Mouse (Mus musculus) gastrocnemius, postnatal 14 days (tissue): ENCODE measurements around the gene 4931428F04Rik. TPM values are rescaled to one million over a fixed set of nuclear protein-coding genes. Genes with fewer than 3 reads are reported as not detected.
A peak's percentile ranks its signal among the peaks of the same experiment; 100 is the strongest.
"Not testable (repeated sequence)": the region's sequence is repeated elsewhere in the genome, so short reads cannot be mapped to it uniquely, and the experiment has no call there.

Source experiments
- DNase-seq: peaks from one replicate; pipeline ENCODE4 v3.0.0; 2021; ENCODE audit warnings: mixed read lengths
- intact Hi-C: fragments of 180-260 bp; cut with DNase I; formaldehyde crosslinking; loops from one replicate; pipeline ENCODE4 v1.15.1; 2025; ENCODE audit warnings: low total_unique reads
- total RNA-seq, 2 experiments: library from RNA; stranded (reverse); gene quantifications; 2 replicates each; pipeline ENCODE4 v1.2.3; 2021

4931428F04Rik gene
- total RNA-seq, 2 experiments from 2014 or later: 0.84 to 1.3 TPM

GRCm38 (mm10) chr8:105291364-105291763 lies 1.7 kb upstream of the 4931428F04Rik start:
- intact Hi-C loops, DNase-seq: not testable (repeated sequence)

GRCm38 (mm10) chr8:105290554-105291314 lies 1.1 kb upstream of the 4931428F04Rik start:
- intact Hi-C loops: no loop called here

GRCm38 (mm10) chr8:105288958-105289732 lies 519 bp downstream of the 4931428F04Rik start:
- intact Hi-C loops: no loop called here

More at GRCm38 (mm10) chr8:105290554-105291314, 1.1 kb upstream of the 4931428F04Rik start:
- peak; percentile 92 for DNase-seq

GRCm38 (mm10) chr8:105288231-105288630 lies 1.4 kb downstream of the 4931428F04Rik start:
- no peak for DNase-seq
- intact Hi-C loops: no loop called here

More at GRCm38 (mm10) chr8:105288958-105289732, 519 bp downstream of the 4931428F04Rik start:
- DNase-seq: peak; percentile 91

GRCm38 (mm10) chr8:105286907-105287306 lies 2.8 kb downstream of the 4931428F04Rik start:
- intact Hi-C loops: no loop called here

GRCm38 (mm10) chr8:105285514-105285913 lies 4.2 kb downstream of the 4931428F04Rik start:
- intact Hi-C loops: no loop called here
- no peak for DNase-seq

More at GRCm38 (mm10) chr8:105286907-105287306, 2.8 kb downstream of the 4931428F04Rik start:
- no peak for DNase-seq

- DNase-seq: peak; percentile 57
- intact Hi-C loops: no loop called here
Observed at GRCm38 (mm10) chr8:105283074-105283473, 6.6 kb downstream of the 4931428F04Rik start.

GRCm38 (mm10) chr8:105282239-105282638 lies 7.4 kb downstream of the 4931428F04Rik start:
- no peak for DNase-seq
- intact Hi-C loops: no loop called here

- no peak for DNase-seq
- intact Hi-C loops: no loop called here
Observed at GRCm38 (mm10) chr8:105281821-105282220, 7.8 kb downstream of the 4931428F04Rik start.

- DNase-seq: no peak
- intact Hi-C loops: no loop called here
Observed at GRCm38 (mm10) chr8:105280567-105280966, 9.1 kb downstream of the 4931428F04Rik start.

GRCm38 (mm10) chr8:105278911-105279334 lies 10.7 kb downstream of the 4931428F04Rik start:
- intact Hi-C loops: no loop called here
- peak; percentile 85 for DNase-seq

GRCm38 (mm10) chr8:105276292-105277120 lies 13.2 kb downstream of the 4931428F04Rik start:
- intact Hi-C loops: no loop called here
- DNase-seq: peak; percentile 80

- intact Hi-C loops: no loop called here
- no peak for DNase-seq
Observed at GRCm38 (mm10) chr8:105275840-105276239, 13.8 kb downstream of the 4931428F04Rik start, which contains the start of gene Nol3. TSS of gene Nol3 (plus strand) at chr8:105276140.

- no peak for DNase-seq
- intact Hi-C loops: no loop called here
Observed at GRCm38 (mm10) chr8:105275387-105275786, 14.3 kb downstream of the 4931428F04Rik start.

- DNase-seq: no peak
- intact Hi-C loops: no loop called here
Observed at GRCm38 (mm10) chr8:105270916-105271186, 18.8 kb downstream of the 4931428F04Rik start.

GRCm38 (mm10) chr8:105270101-105270915 lies 19.4 kb downstream of the 4931428F04Rik start:
- DNase-seq: no peak
- intact Hi-C loops: no loop called here

- peak; percentile 69 for DNase-seq
Observed at GRCm38 (mm10) chr8:105269461-105269947, 20.2 kb downstream of the 4931428F04Rik start, which contains the start of gene Hsf4. TSS of gene Hsf4 (plus strand) at chr8:105269801.

GRCm38 (mm10) chr8:105269075-105269458 lies 20.6 kb downstream of the 4931428F04Rik start:
- intact Hi-C loops: no loop called here

More at GRCm38 (mm10) chr8:105269461-105269947, 20.2 kb downstream of the 4931428F04Rik start, which contains the start of gene Hsf4:
- intact Hi-C loops: no loop called here

More at GRCm38 (mm10) chr8:105269075-105269458, 20.6 kb downstream of the 4931428F04Rik start:
- DNase-seq: no peak
